Mouse (Mus musculus): Measurements from ENCODE around the gene B3gnt8. TPM values are rescaled to one million over a fixed set of nuclear protein-coding genes. Genes with fewer than 3 reads are reported as not detected.
A peak's percentile ranks its signal among the peaks of the same experiment; 100 is the strongest.

Gene B3gnt8
- polyA plus RNA-seq, 1 experiment = 0.73 TPM

DNA sequence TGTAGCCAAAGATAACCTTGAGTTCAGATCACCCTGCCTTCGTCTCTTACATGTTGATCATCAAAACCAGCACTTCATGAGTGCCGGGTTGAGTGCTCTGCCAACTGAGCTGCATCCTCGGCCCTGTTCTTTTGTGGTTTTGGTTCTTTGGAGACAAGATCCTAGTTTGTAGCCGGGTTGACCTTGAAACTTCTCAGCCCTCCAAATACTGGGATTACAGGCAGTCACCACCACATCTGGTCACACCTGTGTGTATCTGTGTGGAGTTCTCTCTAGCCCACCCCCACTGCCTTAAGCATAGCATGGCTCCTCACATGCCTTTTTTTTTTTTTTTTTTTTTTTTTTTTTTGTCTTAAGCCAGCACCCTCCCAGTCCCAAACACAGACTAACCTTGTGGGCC, 43.6 kb downstream of the B3gnt8 start:
- Histone ChIP-seq H3K4me3 (ENCODE audit: insufficient read depth, low read length) (no peak overlapping the region), H3K27ac (ENCODE audit: insufficient read depth, low read length) (no peak overlapping the region), H3K4me1 (ENCODE audit: control insufficient read depth, insufficient read depth, low read length) (no peaks in the 10 kb centered on the region)
- TF ChIP-seq POLR2A (IDR thresholded peaks at IDR 0.05; ENCODE audit: extremely low read depth, insufficient read depth, low read length) (no peak), CTCF (IDR thresholded peaks at IDR 0.05; ENCODE audit: extremely low read depth, insufficient read depth, low read length) (no peak)

DNA sequence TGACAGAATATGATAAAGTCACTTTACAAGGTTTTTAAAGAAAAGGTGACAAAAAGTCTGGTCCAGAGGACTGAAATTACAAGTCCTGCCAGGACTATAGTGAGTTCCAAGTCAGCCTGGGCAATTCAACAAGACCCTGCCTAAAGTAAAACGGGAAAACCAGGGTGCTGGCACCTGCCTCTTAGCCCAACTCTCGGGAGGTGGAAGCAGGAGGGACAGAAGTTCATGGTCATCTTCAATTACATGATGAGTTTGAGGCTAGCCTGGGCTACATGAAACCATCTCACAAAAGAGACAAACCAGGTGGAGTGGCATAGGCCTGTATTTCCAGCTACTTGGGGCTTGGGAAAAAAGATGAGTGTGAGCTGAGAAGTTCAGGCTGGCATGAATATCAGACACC, 45.2 kb downstream of the B3gnt8 start:
- TF ChIP-seq CTCF (IDR thresholded peaks at IDR 0.05; ENCODE audit: extremely low read depth, insufficient read depth, low read length) (no peak), POLR2A (IDR thresholded peaks at IDR 0.05; ENCODE audit: extremely low read depth, insufficient read depth, low read length) (no peak)
- no peak overlapping the region for H3K4me3 ChIP-seq (ENCODE audit: insufficient read depth, low read length)
- H3K4me1 ChIP-seq (ENCODE audit: control insufficient read depth, insufficient read depth, low read length) = no peaks in the 10 kb centered on the region
- no peak overlapping the region for H3K27ac ChIP-seq (ENCODE audit: insufficient read depth, low read length)

DNA sequence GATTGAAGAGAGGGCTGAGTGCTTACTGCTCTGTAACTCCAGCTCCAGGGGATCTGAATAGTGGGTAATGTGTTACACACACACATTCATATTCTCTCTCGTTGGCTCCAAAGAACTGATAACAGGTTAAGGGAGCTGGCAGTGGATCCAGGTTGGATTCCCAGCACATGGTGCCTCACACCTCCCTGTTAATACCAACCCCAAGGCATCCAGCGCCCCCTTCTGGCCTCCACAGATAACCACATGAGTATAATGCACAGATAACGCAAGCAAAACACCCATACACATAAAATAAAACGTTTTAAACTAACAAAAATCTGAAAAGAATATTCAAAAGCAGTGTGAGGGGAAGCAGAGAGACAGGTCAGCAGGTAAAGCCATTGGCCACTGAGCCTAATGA, 46.0 kb downstream of the B3gnt8 start:
- TF ChIP-seq POLR2A (IDR thresholded peaks at IDR 0.05; ENCODE audit: extremely low read depth, insufficient read depth, low read length) (no peak), CTCF (IDR thresholded peaks at IDR 0.05; ENCODE audit: extremely low read depth, insufficient read depth, low read length) (no peak)
- Histone ChIP-seq H3K4me3 (ENCODE audit: insufficient read depth, low read length) (no peak overlapping the region), H3K4me1 (ENCODE audit: control insufficient read depth, insufficient read depth, low read length) (no peaks in the 10 kb centered on the region), H3K27ac (ENCODE audit: insufficient read depth, low read length) (no peak overlapping the region)

DNA sequence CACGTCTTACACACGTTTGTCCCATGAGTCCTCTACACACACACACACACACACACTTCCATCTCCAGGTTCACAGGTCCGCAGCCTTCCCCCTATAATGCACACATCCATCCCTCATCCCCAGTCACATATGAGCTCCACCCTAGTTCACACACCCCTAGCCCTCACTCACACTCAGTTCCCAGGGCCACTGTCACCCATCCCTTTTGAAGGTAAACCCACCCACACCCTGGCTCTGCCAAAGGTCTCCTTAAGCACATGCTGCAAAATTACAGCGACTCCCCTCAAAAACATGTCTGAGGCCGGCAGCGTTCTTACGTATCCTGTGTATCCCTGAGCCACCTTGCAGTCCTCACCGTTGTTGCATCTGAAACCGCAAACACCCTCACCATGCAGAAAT, 47.8 kb downstream of the B3gnt8 start:
- Histone ChIP-seq H3K4me3 (ENCODE audit: insufficient read depth, low read length) (peak overlapping the region; percentile 78), H3K27ac (ENCODE audit: insufficient read depth, low read length) (no peak overlapping the region), H3K4me1 (ENCODE audit: control insufficient read depth, insufficient read depth, low read length) (no peaks in the 10 kb centered on the region)
- TF ChIP-seq POLR2A (IDR thresholded peaks at IDR 0.05; ENCODE audit: extremely low read depth, insufficient read depth, low read length) (no peak), CTCF (IDR thresholded peaks at IDR 0.05; ENCODE audit: extremely low read depth, insufficient read depth, low read length) (no peak)

DNA sequence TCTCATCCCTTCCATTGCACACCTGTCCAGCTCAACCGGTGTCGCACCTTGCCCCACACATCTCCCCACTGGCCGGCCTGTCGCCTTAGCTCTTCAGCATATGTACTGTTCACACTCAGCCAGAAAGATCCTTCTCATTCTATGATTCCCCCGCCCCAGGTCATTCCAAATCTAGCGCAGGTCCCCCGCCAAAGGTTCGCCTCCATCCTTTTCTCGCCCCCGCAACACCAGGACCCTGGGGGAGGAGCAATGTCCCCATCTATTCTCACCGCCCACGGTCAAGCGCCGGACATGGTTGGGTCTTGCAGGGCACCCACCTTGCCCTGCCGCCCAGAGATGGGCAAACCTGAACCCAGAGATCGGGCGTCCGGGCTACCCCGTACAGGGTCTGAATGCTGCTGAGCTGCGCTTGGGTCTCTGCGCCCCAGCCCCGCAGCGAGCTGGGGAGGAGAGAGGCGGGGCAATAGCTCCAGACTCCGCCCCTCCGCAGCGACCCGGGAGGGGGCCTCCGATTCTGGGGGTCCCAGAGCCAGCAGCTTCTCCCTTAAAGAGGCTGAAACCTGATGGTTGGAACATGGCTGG, 48.4 kb downstream of the B3gnt8 start, which contains the start of gene Tmem91:
Gene Tmem91, minus strand, starts transcription at position 448 of the 582 bp plus-strand sequence.
- no peak for TF ChIP-seq POLR2A (IDR thresholded peaks at IDR 0.05; ENCODE audit: extremely low read depth, insufficient read depth, low read length)
- no peak for TF ChIP-seq CTCF (IDR thresholded peaks at IDR 0.05; ENCODE audit: extremely low read depth, insufficient read depth, low read length)
- Histone ChIP-seq H3K27ac (ENCODE audit: insufficient read depth, low read length) (no peak within 1 kb of the TSS), H3K4me3 (ENCODE audit: insufficient read depth, low read length) (peak within 1 kb of the TSS; percentile 78), H3K4me1 (ENCODE audit: control insufficient read depth, insufficient read depth, low read length) (no peaks in the 10 kb centered on the region)

DNA sequence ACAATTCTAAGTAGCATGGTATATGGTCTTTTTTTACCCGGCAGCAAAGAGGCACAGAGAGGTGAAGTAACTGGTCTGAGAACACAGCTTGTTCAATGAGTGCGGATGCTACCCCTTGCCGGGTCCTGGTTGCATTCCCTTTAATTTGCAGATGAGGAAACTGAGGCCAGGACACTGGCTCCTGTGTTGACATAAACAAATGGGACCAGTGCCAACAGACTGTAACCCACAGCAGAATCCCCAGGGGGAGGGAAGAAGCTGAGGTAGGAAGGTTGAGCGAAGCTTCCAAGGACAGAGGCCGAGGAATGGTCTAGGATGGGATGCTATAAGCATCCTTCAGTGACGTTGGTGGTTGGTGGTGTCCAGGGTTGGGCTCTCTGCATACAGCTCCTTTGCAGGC, 49.0 kb downstream of the B3gnt8 start:
- no peak for TF ChIP-seq POLR2A (IDR thresholded peaks at IDR 0.05; ENCODE audit: extremely low read depth, insufficient read depth, low read length)
- H3K27ac ChIP-seq (ENCODE audit: insufficient read depth, low read length) = no peak overlapping the region
- H3K4me1 ChIP-seq (ENCODE audit: control insufficient read depth, insufficient read depth, low read length) = no peaks in the 10 kb centered on the region
- peak overlapping the region; percentile 78; the same call in 1 of the 2 replicates for H3K4me3 ChIP-seq (ENCODE audit: insufficient read depth, low read length)

DNA sequence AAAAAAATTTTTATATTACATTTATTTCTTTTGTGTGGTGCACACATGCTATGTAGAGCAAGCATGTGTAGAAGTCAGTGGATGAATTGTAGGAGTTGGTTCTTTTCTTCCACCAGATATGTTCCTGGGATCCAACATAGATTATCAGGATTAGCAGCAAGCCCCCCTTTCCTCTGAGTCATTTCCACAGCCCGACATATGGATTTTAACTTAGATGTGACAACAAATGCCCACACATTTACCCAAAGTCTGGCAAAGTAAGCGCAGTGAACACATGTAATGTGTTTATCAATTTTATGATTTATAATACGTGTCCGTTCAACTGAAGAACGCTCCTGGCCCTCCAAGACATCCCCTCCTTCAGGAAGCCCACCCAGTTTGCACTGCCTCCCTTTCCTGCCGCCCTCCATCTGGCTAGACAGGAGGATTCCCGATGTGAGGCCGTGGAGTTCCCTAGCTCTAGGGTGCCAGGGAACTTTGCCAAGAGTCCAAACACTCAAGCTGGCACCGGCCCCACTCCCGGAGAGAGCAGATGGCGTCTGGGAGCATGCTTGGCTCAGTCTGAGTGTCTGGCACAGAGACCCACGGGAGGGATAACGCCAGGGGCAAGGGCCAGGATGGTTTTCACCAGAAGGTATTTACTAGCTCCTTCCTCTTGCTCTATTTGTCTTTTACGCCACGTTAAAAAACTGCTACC, 49.8 kb downstream of the B3gnt8 start:
- Histone ChIP-seq H3K4me1 (ENCODE audit: control insufficient read depth, insufficient read depth, low read length) (no peaks in the 10 kb centered on the region), H3K27ac (ENCODE audit: insufficient read depth, low read length) (no peak overlapping the region), H3K4me3 (ENCODE audit: insufficient read depth, low read length) (no peak overlapping the region)
- TF ChIP-seq POLR2A (IDR thresholded peaks at IDR 0.05; ENCODE audit: extremely low read depth, insufficient read depth, low read length) (no peak), CTCF (IDR thresholded peaks at IDR 0.05; ENCODE audit: extremely low read depth, insufficient read depth, low read length) (no peak)

DNA sequence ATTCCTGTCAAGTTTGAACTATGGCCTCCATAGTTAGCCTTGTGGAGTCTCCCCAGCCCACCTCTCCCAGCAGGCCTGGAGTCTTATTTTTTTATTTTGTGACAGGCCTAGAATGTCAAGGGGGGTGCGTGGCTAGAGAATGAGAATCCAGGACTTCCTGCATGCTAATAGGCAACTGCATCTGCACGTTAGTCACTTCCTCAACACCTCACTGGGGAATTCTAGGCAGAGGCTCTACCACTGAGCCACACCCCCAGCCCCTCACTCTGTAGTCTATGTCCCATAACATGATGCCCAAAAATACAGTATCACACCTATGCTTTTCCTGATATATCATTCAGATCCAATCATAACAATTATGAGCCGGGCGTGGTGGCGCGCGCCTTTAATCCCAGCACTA, 50.6 kb downstream of the B3gnt8 start:
- H3K27ac ChIP-seq (ENCODE audit: insufficient read depth, low read length) = no peak overlapping the region

DNA sequence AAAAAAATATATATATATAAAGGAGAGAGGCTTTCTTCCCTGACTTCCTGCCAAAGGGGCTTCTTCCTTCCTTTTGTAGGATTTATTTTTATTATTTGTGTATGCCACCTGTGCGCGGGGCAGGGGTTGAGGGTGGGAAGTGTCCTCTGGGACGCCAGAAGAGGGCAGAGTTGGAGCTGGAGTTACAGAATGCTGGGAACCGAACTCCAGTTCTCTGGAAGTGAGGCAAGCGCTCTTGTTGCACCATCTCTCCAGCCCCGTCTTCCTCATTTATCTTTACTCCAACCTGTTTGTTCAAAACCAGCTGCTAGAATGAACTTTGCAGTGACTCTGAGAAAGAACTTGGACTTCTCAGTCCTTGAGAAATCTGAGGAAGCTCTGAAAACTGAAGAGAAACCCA, 53.5 kb downstream of the B3gnt8 start:
- Histone ChIP-seq H3K4me1 (ENCODE audit: control insufficient read depth, insufficient read depth, low read length) (0 out of 2 replicates have a peak, but pooled peaks cover 2% of the 10 kb centered on the region), H3K27ac (ENCODE audit: insufficient read depth, low read length) (no peak overlapping the region), H3K4me3 (ENCODE audit: insufficient read depth, low read length) (peak overlapping the region; percentile 47; the same call in 1 of the 2 replicates)
- TF ChIP-seq CTCF (IDR thresholded peaks at IDR 0.05; ENCODE audit: extremely low read depth, insufficient read depth, low read length) = no peak
- no peak for TF ChIP-seq POLR2A (IDR thresholded peaks at IDR 0.05; ENCODE audit: extremely low read depth, insufficient read depth, low read length)

More for the DNA sequence above, 50.6 kb downstream of the B3gnt8 start:
- Histone ChIP-seq H3K4me3 (ENCODE audit: insufficient read depth, low read length) (no peak overlapping the region), H3K4me1 (ENCODE audit: control insufficient read depth, insufficient read depth, low read length) (0 out of 2 replicates have a peak, but pooled peaks cover 2% of the 10 kb centered on the region)
- no peak for TF ChIP-seq CTCF (IDR thresholded peaks at IDR 0.05; ENCODE audit: extremely low read depth, insufficient read depth, low read length)
- no peak for TF ChIP-seq POLR2A (IDR thresholded peaks at IDR 0.05; ENCODE audit: extremely low read depth, insufficient read depth, low read length)
